ENCODE assay signal across 24 mouse cellular contexts in genomic region chr1:82298586-82298985, GRCm38 (mm10). TPM values are rescaled to one million over a fixed set of nuclear protein-coding genes. Genes with fewer than 3 reads are reported as not detected.
DNase-seq lines count a peak whose midpoint lies in the region; ATAC-seq and TF ChIP-seq lines count a peak whose summit lies in the region.
"Had no signal": no experiment of that assay in that cellular context is flagged by ENCODE, and none has a peak within 500 bp of the region (broad histone marks: within the 10 kb centered on the region; RNA-seq: fewer than 3 reads in every experiment).

No protein-coding gene starts in this region.

- no peak for TF ChIP-seq POLR2A in thymus, adult 2 months (IDR thresholded peaks at IDR 0.05; ENCODE audit: control insufficient read depth, extremely low read depth, insufficient read depth, low read length, poor library complexity)

- no peak for ATAC-seq in limb, embryonic 11.5 days (ENCODE audit: insufficient number of reproducible peaks, low FRiP score, low TSS enrichment, low read depth)
- ATAC-seq: CD4-positive, CD25-positive, alpha-beta regulatory T cell, adult 4 months; forebrain, embryonic 15.5 days; Patski had no signal

- 42% methylated on average over 1 of the region's 1 CpGs for WGBS in limb, embryonic 11.5 days
- 51% methylated on average over 1 of the region's 1 CpGs for WGBS in limb, embryonic 10.5 days
- WGBS in thymus, adult 2 months = 23% methylated on average over 1 of the region's 1 CpGs

- DNase-seq in limb, embryonic 11.5 days (ENCODE audit: low spot score) = peak; percentile 45
- DNase-seq in limb, embryonic 10.5 days (ENCODE audit: low spot score) = no peak
- peak; percentile 33 for DNase-seq in thymus, postnatal 4 days
- DNase-seq in thymus, adult 2 months = no peak
- DNase-seq in R1 (ENCODE audit: low read depth, low spot score) = peak; percentile 26
- DNase-seq in induced T-regulatory cell, adult 2 months (ENCODE audit: low read depth) = peak; percentile 18
- DNase-seq in spleen, postnatal 36 days (ENCODE audit: low spot score in 2 of 2) = no peak
- DNase-seq in cerebellum, adult 11-12 months = no peak
- DNase-seq: adrenal gland, adult 2 months; adrenal gland, postnatal 25 days; B cell, adult 2 months; cerebellum, adult 2 months; cerebellum, postnatal 10 days; gastrocnemius, postnatal 10 days; heart, adult 2 months had no signal

- TF ChIP-seq CTCF in thymus, adult 2 months (IDR thresholded peaks at IDR 0.05; ENCODE audit: borderline replicate concordance, control insufficient read depth, extremely low read depth, insufficient read depth, low read length, poor library complexity) = no peak

- no peak overlapping the region for H3K9ac ChIP-seq in limb, embryonic 11.5 days (ENCODE audit: low read length)
- H3K9ac ChIP-seq: embryonic facial prominence, embryonic 12.5 days; forebrain, embryonic 15.5 days; heart, embryonic 15.5 days; hindbrain, embryonic 14.5 days had no signal

- no peaks in the 10 kb centered on the region for H3K9me3 ChIP-seq in limb, embryonic 11.5 days (ENCODE audit: control insufficient read depth, low read length)
- no peaks in the 10 kb centered on the region for H3K9me3 ChIP-seq in limb, embryonic 10.5 days (replicated peaks)
- H3K9me3 ChIP-seq: embryonic facial prominence, embryonic 12.5 days; forebrain, embryonic 15.5 days; G1E; heart, embryonic 15.5 days; hindbrain, embryonic 10.5 days had no signal

- H3K4me2 ChIP-seq in limb, embryonic 11.5 days (ENCODE audit: low read depth, severe bottlenecking) = no peak overlapping the region
- H3K4me2 ChIP-seq: embryonic facial prominence, embryonic 12.5 days; forebrain, embryonic 15.5 days; heart, embryonic 11.5 days; heart, embryonic 15.5 days; hindbrain, embryonic 14.5 days had no signal

- H3K4me1 ChIP-seq in limb, embryonic 11.5 days (ENCODE audit: control insufficient read depth, insufficient read depth, low read length) = no peaks in the 10 kb centered on the region
- peaks cover 4% of the 10 kb centered on the region; the same call in 1 of the 2 replicates for H3K4me1 ChIP-seq in limb, embryonic 10.5 days
- H3K4me1 ChIP-seq in thymus, adult 2 months (replicated peaks; ENCODE audit: control insufficient read depth, insufficient read depth, low read length) = no peaks in the 10 kb centered on the region
- H3K4me1 ChIP-seq: embryonic facial prominence, embryonic 12.5 days; heart, embryonic 15.5 days; hindbrain, embryonic 10.5 days had no signal

- no peaks in the 10 kb centered on the region for H3K27me3 ChIP-seq in limb, embryonic 11.5 days (ENCODE audit: control insufficient read depth, insufficient read depth, low read length)
- no peaks in the 10 kb centered on the region for H3K27me3 ChIP-seq in limb, embryonic 10.5 days (ENCODE audit: low read depth, poor library complexity, severe bottlenecking)
- H3K27me3 ChIP-seq in thymus, adult 2 months (ENCODE audit: control insufficient read depth, insufficient read depth, low read length) = no peaks in the 10 kb centered on the region
- H3K27me3 ChIP-seq: forebrain, embryonic 15.5 days; Patski had no signal

- no peak overlapping the region for H3K4me3 ChIP-seq in limb, embryonic 11.5 days (ENCODE audit: low read depth, low read length)
- no peak overlapping the region for H3K4me3 ChIP-seq in limb, embryonic 10.5 days
- no peak overlapping the region for H3K4me3 ChIP-seq in thymus, adult 2 months (ENCODE audit: control insufficient read depth, insufficient read depth, low read length)
- H3K4me3 ChIP-seq: embryonic facial prominence, embryonic 12.5 days; forebrain, embryonic 15.5 days; heart, adult 2 months; heart, embryonic 15.5 days; hindbrain, embryonic 10.5 days had no signal

- no peaks in the 10 kb centered on the region for H3K36me3 ChIP-seq in limb, embryonic 11.5 days (ENCODE audit: control insufficient read depth, insufficient read depth, low read length)
- no peaks in the 10 kb centered on the region for H3K36me3 ChIP-seq in limb, embryonic 10.5 days
- H3K36me3 ChIP-seq in thymus, adult 2 months (ENCODE audit: control insufficient read depth, insufficient read depth, low read length) = no peaks in the 10 kb centered on the region
- H3K36me3 ChIP-seq: embryonic facial prominence, embryonic 12.5 days; forebrain, embryonic 15.5 days; G1E; heart, embryonic 15.5 days; hindbrain, embryonic 10.5 days had no signal

- no peak overlapping the region for H3K27ac ChIP-seq in limb, embryonic 11.5 days (replicated peaks; ENCODE audit: low read depth, low read length)
- H3K27ac ChIP-seq in limb, embryonic 10.5 days = no peak overlapping the region
- H3K27ac ChIP-seq in thymus, adult 2 months (ENCODE audit: control insufficient read depth, insufficient read depth, low read length) = no peak overlapping the region
- H3K27ac ChIP-seq: embryonic facial prominence, embryonic 12.5 days; forebrain, embryonic 15.5 days; heart, adult 2 months; heart, embryonic 15.5 days; hindbrain, embryonic 10.5 days; hindbrain, embryonic 14.5 days had no signal

RNA-seq across cellular contexts. Expression of gene Irs1, which starts 7.4 kb away (rescaled TPM):
- polyA plus RNA-seq in limb, embryonic 11.5 days (2014; fragmentation: Nextera tagmentation; extraction: Ambion mirVana) = 7.4 and 10.2 TPM in 2 replicates
- polyA plus RNA-seq in limb, embryonic 10.5 days (2016; fragmentation: Nextera tagmentation; extraction: Ambion mirVana) = 5.9 and 8.4 TPM in 2 replicates
- 1.8 and 2.2 TPM in 2 replicates for polyA plus RNA-seq in thymus, adult 2 months (2012; rRNA removed)
- polyA plus RNA-seq: CD4-positive, CD25-positive, alpha-beta regulatory T cell, adult 4 months; G1E had no signal

RNA-seq across cellular contexts. Expression of gene Rhbdd1, which starts 17.7 kb away (rescaled TPM):
- 6.3 and 6.5 TPM in 2 replicates for polyA plus RNA-seq in limb, embryonic 11.5 days (2014; fragmentation: Nextera tagmentation; extraction: Ambion mirVana)
- 8.4 and 9.1 TPM in 2 replicates for polyA plus RNA-seq in limb, embryonic 10.5 days (2016; fragmentation: Nextera tagmentation; extraction: Ambion mirVana)
- polyA plus RNA-seq in thymus, adult 2 months (2012; rRNA removed) = 9.8 and 10.7 TPM in 2 replicates

Comparison
In these comparisons a context has a peak if more than half of its experiments do, and no peak if none do; other contexts are left out.
1. DNase-seq: peak in limb, embryonic 11.5 days (single experiment), thymus, postnatal 4 days (single experiment), R1 (single experiment) and induced T-regulatory cell, adult 2 months (single experiment); none in limb, embryonic 10.5 days (single experiment), thymus, adult 2 months (single experiment), spleen, postnatal 36 days (0 of 2) and cerebellum, adult 11-12 months (single experiment).